Mouse (Mus musculus) frontal cortex, postnatal 14 days (tissue): Measurements from ENCODE around the gene Ing3.

Experiments
- DNase-seq, 2 experiments: peaks; one replicate each; pipeline ENCODE4 v3.0.0; 2022; ENCODE audit warnings: low spot score in 2 of 2

The Ing3 gene

GRCm38 (mm10) chr6:22021315-22021714 lies 71.9 kb downstream of the Ing3 start:
- no peak for DNase-seq

DNA sequence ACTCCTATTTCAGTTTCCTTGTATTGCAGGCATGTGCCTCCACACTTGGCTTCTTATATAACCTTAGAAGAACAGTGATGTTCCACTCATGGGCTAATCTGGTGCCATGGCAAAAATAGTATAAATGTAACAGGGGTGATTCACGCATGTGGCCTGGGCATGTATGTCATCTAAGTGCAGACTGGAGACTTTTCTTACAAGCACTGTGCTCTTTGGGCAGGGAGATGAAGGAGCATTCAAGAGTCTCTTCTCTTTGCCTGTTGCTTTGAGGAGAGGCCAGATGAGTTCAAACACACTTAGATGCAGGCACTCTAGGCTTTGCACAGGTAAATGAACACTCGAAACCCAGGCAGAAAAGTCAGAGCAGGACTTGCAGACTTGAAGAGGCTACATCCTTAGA lies 74.8 kb downstream of the Ing3 start:
- no peak for DNase-seq
